In the genomic region with DNA sequence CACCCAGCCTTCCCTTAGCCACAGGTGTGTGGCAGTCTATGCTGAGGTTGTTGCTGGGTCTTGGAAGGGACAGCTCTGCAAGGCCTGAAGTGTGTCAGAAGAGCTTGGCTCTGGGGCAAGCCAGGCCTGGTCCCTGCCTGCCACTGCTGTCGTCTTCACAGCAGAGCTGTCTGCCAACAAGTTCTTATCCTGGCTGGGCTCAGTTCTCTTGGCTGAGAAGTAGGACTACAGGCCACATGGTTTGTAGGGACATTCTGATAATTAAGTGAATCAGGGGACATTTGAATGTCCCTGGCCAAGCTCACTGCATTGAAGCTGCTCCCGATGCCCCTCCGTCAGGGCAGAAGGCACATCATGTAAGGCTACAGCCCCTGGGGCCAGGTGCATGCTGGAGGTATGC, we compare ENCODE assay signal across 8 mouse cellular contexts. TPM values are rescaled to one million over a fixed set of nuclear protein-coding genes. Genes with fewer than 3 reads are reported as not detected.
DNase-seq lines count a peak whose midpoint lies in the region; ATAC-seq lines count a peak whose summit lies in the region.

No protein-coding gene starts in this region.

- peak overlapping the region; percentile 9; the same call in 1 of the 2 replicates for H3K9ac ChIP-seq in kidney, embryonic 14.5 days (ENCODE audit: low read depth, low read length)
- H3K9ac ChIP-seq in embryonic facial prominence, embryonic 15.5 days, result no peak overlapping the region
- no peak overlapping the region for H3K9ac ChIP-seq in hindbrain, embryonic 12.5 days
- H3K9ac ChIP-seq in midbrain, embryonic 16.5 days (ENCODE audit: low read depth, low read length), result no peak overlapping the region

- H3K4me3 ChIP-seq in kidney, embryonic 14.5 days (ENCODE audit: low read length), result peak overlapping the region; percentile 67
- H3K4me3 ChIP-seq in embryonic facial prominence, embryonic 15.5 days (replicated peaks), result peak overlapping the region; percentile 65
- peak overlapping the region; percentile 64; the same call in 1 of the 2 replicates for H3K4me3 ChIP-seq in hindbrain, embryonic 12.5 days
- no peak overlapping the region for H3K4me3 ChIP-seq in midbrain, embryonic 16.5 days (ENCODE audit: low read depth, low read length)

- H3K27ac ChIP-seq in kidney, embryonic 14.5 days (ENCODE audit: low read depth, low read length), result no peak overlapping the region
- H3K27ac ChIP-seq in embryonic facial prominence, embryonic 15.5 days (replicated peaks), result no peak overlapping the region
- H3K27ac ChIP-seq in hindbrain, embryonic 12.5 days, result no peak overlapping the region
- no peak overlapping the region for H3K27ac ChIP-seq in midbrain, embryonic 16.5 days (ENCODE audit: low read length)

- H3K27me3 ChIP-seq in kidney, embryonic 14.5 days (ENCODE audit: control insufficient read depth, insufficient read depth, low read length), result peaks cover 12% of the 10 kb centered on the region
- no peaks in the 10 kb centered on the region for H3K27me3 ChIP-seq in embryonic facial prominence, embryonic 15.5 days
- peaks cover 30% of the 10 kb centered on the region for H3K27me3 ChIP-seq in hindbrain, embryonic 12.5 days
- H3K27me3 ChIP-seq in midbrain, embryonic 16.5 days (ENCODE audit: control insufficient read depth, insufficient read depth, low read depth, low read length), result peaks cover 14% of the 10 kb centered on the region; the same call in 1 of the 2 replicates

- no peak for DNase-seq in kidney, adult 18-20 months
- DNase-seq in T-cell, adult 2 months (ENCODE audit: low spot score), result no peak
- DNase-seq in spleen, postnatal 10 days (ENCODE audit: low spot score in 2 of 2), result no peak
- no peak for DNase-seq in right cerebral cortex, postnatal 4 days

- ATAC-seq in kidney, embryonic 14.5 days (ENCODE audit: low FRiP score, low TSS enrichment), result no peak
- no peak for ATAC-seq in embryonic facial prominence, embryonic 15.5 days (ENCODE audit: insufficient number of reproducible peaks, low FRiP score, low TSS enrichment, low read depth)
- ATAC-seq in hindbrain, embryonic 12.5 days (ENCODE audit: low FRiP score), result no peak
- ATAC-seq in midbrain, embryonic 16.5 days, result no peak

- WGBS in kidney, embryonic 14.5 days, result 65% methylated on average over 3 of the region's 3 CpGs
- WGBS in embryonic facial prominence, embryonic 15.5 days, result 53% methylated on average over 3 of the region's 3 CpGs
- 73% methylated on average over 3 of the region's 3 CpGs for WGBS in hindbrain, embryonic 12.5 days
- 62% methylated on average over 3 of the region's 3 CpGs for WGBS in midbrain, embryonic 16.5 days

- peaks cover 51% of the 10 kb centered on the region for H3K4me1 ChIP-seq in kidney, embryonic 14.5 days (ENCODE audit: control insufficient read depth, insufficient read depth, low read length)
- peaks cover 78% of the 10 kb centered on the region for H3K4me1 ChIP-seq in embryonic facial prominence, embryonic 15.5 days
- peaks cover 76% of the 10 kb centered on the region for H3K4me1 ChIP-seq in hindbrain, embryonic 12.5 days
- peaks cover 55% of the 10 kb centered on the region for H3K4me1 ChIP-seq in midbrain, embryonic 16.5 days (ENCODE audit: control insufficient read depth, insufficient read depth, low read length)

- peak overlapping the region; percentile 97 for H3K4me2 ChIP-seq in kidney, embryonic 14.5 days (replicated peaks; ENCODE audit: low read depth, low read length)
- peak overlapping the region; percentile 97 for H3K4me2 ChIP-seq in embryonic facial prominence, embryonic 15.5 days (replicated peaks)
- peak overlapping the region; percentile 98 for H3K4me2 ChIP-seq in hindbrain, embryonic 12.5 days (replicated peaks)
- H3K4me2 ChIP-seq in midbrain, embryonic 16.5 days (ENCODE audit: low read length), result peak overlapping the region; percentile 86

- H3K36me3 ChIP-seq in kidney, embryonic 14.5 days (ENCODE audit: control insufficient read depth, insufficient read depth, low read length), result no peaks in the 10 kb centered on the region
- no peaks in the 10 kb centered on the region for H3K36me3 ChIP-seq in embryonic facial prominence, embryonic 15.5 days
- H3K36me3 ChIP-seq in hindbrain, embryonic 12.5 days, result no peaks in the 10 kb centered on the region
- H3K36me3 ChIP-seq in midbrain, embryonic 16.5 days (ENCODE audit: control insufficient read depth, insufficient read depth, low read length), result no peaks in the 10 kb centered on the region

- no peaks in the 10 kb centered on the region for H3K9me3 ChIP-seq in kidney, embryonic 14.5 days (ENCODE audit: control insufficient read depth, low read length)
- H3K9me3 ChIP-seq in embryonic facial prominence, embryonic 15.5 days (replicated peaks), result no peaks in the 10 kb centered on the region
- H3K9me3 ChIP-seq in hindbrain, embryonic 12.5 days (replicated peaks), result no peaks in the 10 kb centered on the region
- H3K9me3 ChIP-seq in midbrain, embryonic 16.5 days (replicated peaks; ENCODE audit: control insufficient read depth, low read length, poor library complexity, severe bottlenecking), result no peaks in the 10 kb centered on the region

RNA-seq across cellular contexts. Expression of a gene that starts 3.6 kb away (rescaled TPM):
- polyA plus RNA-seq in kidney, embryonic 14.5 days (2014; fragmentation: Nextera tagmentation; extraction: Ambion mirVana), result 11.3 and 12.1 TPM in 2 replicates
- 11.1 and 12.0 TPM in 2 replicates for polyA plus RNA-seq in embryonic facial prominence, embryonic 15.5 days (2015; fragmentation: Nextera tagmentation; extraction: Ambion mirVana)
- polyA plus RNA-seq in hindbrain, embryonic 12.5 days (2016; fragmentation: Nextera tagmentation; extraction: Ambion mirVana), result 22.4 and 24.0 TPM in 2 replicates
- 13.3 and 17.6 TPM in 2 replicates for polyA plus RNA-seq in midbrain, embryonic 16.5 days (2015; fragmentation: Nextera tagmentation; extraction: Ambion mirVana)

RNA-seq across cellular contexts. Expression of a gene that starts 54.6 kb away (rescaled TPM):
- 0.24 TPM in 1 of 2 replicates, not detected in the other for polyA plus RNA-seq in kidney, embryonic 14.5 days (2014; fragmentation: Nextera tagmentation; extraction: Ambion mirVana)
- polyA plus RNA-seq in embryonic facial prominence, embryonic 15.5 days (2015; fragmentation: Nextera tagmentation; extraction: Ambion mirVana), result 6.6 and 11.4 TPM in 2 replicates
- polyA plus RNA-seq in hindbrain, embryonic 12.5 days (2016; fragmentation: Nextera tagmentation; extraction: Ambion mirVana), result 1.6 and 3.0 TPM in 2 replicates
- 2.1 and 2.4 TPM in 2 replicates for polyA plus RNA-seq in midbrain, embryonic 16.5 days (2015; fragmentation: Nextera tagmentation; extraction: Ambion mirVana)
